Mouse (Mus musculus) heart, postnatal 0 days (tissue): ENCODE results near the gene Cbx6. TPM values are rescaled to one million over a fixed set of nuclear protein-coding genes. Genes with fewer than 3 reads are reported as not detected.

Experiments used
- ATAC-seq: fragments of 200-750 bp; cut with Nextera tagmentation; 2 replicates; pipeline ENCODE4 v1.8.0; 2017; ENCODE audit warnings: low read depth, moderate number of reproducible peaks, moderate library complexity; ENCODE audit not compliant: insufficient read depth
- DNase-seq: peaks from one replicate; pipeline ENCODE4 v3.0.0-alpha.2; 2016; ENCODE audit warnings: low spot score
- H3K27ac ChIP-seq: fragments of 300-500 bp; sonication (generic); 2 replicates; pipeline ENCODE4 v1.5.1; 2014; ENCODE audit warnings: low read depth, mild to moderate bottlenecking
- H3K27me3 ChIP-seq: fragments of 300-500 bp; sonication (generic); 2 replicates; pipeline ENCODE4 v1.6.1; 2014; ENCODE audit warnings: low read length, mixed read lengths; ENCODE audit not compliant: control insufficient read depth, insufficient read depth
- H3K36me3 ChIP-seq: fragments of 300-500 bp; sonication (generic); replicated peaks from 2 replicates; pipeline ENCODE4 v1.6.1; 2014; ENCODE audit warnings: low read length, mixed read lengths; ENCODE audit not compliant: control insufficient read depth, insufficient read depth
- H3K4me1 ChIP-seq: fragments of 300-500 bp; sonication (generic); 2 replicates; pipeline ENCODE4 v1.6.1; 2014; ENCODE audit warnings: antibody characterized with exemption; ENCODE audit not compliant: control insufficient read depth, insufficient read depth
- H3K4me2 ChIP-seq: fragments of 300-500 bp; sonication (generic); 2 replicates; pipeline ENCODE4 v1.6.1; 2014; ENCODE audit warnings: low read depth, mild to moderate bottlenecking, low read length, moderate library complexity
- H3K4me3 ChIP-seq: fragments of 300-500 bp; sonication (generic); 2 replicates; pipeline ENCODE4 v1.5.1; 2014; ENCODE audit warnings: low read depth, low read length
- H3K9ac ChIP-seq: fragments of 300-500 bp; sonication (generic); replicated peaks from 2 replicates; pipeline ENCODE4 v1.6.1; 2014; ENCODE audit warnings: low read depth, low read length, mixed read lengths
- H3K9me3 ChIP-seq: fragments of 300-500 bp; sonication (generic); replicated peaks from 2 replicates; pipeline ENCODE4 v1.6.1; 2016; ENCODE audit warnings: low read length; ENCODE audit not compliant: control insufficient read depth
- CTCF ChIP-seq: IDR thresholded peaks from 2 replicates; pipeline ENCODE4 v1.5.1; 2016; ENCODE audit warnings: antibody characterized with exemption, control low read depth, low read depth
- EP300 ChIP-seq: IDR thresholded peaks from 2 replicates; pipeline ENCODE4 v1.6.1; 2016; ENCODE audit warnings: antibody characterized with exemption, low read depth
- WGBS: fragments of 180-500 bp; shearing (Covaris S2); extraction: QIAGEN DNeasy Blood & Tissue Kit; methylation state at CpG from one replicate; pipeline ENCODE4 v1.1.7; 2014; 5-methylcytosine and 5-hydroxymethylcytosine counted together
- polyA plus RNA-seq: library from polyadenylated mRNA; unstranded; fragments of >200 nt; fragmentation: Nextera tagmentation; extraction: Ambion mirVana; gene quantifications from 2 replicates; pipeline ENCODE4 v1.2.1, GENCODE M21; 2015
- total RNA-seq: library from RNA; depleted of rRNA; stranded (reverse); fragments of >200 nt; gene quantifications from 2 replicates; pipeline ENCODE4 v1.2.3, GENCODE M21; 2014; ENCODE audit warnings: low replicate concordance

The Cbx6 gene
- total and polyA plus RNA-seq, 2 experiments from 2014 or later: 24.9 to 51.8 TPM

DNA sequence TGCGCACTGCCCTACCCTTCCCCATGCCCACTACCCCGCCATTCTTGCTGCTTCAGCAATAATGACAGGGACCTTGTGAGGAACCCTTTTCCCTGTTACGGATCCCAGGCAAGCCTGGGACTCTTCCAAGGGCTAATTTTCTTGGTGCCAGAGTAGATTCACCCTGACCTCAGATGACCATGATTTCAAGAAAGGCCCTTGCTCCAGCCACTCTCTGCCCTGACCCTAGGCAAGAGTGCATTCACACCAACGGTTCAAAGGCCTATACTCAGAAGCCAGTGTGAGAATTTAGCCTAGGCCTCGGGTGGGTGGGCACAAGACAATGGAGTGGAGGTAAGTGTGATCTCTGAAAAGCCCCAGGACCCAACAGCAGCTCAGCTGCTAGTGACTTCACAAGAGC lies 5.1 kb downstream of the Cbx6 start:
- peaks cover 12% of the 10 kb centered on the region for H3K4me1 ChIP-seq
- DNase-seq (no peak), ATAC-seq (no peak)
- H3K27me3 ChIP-seq: no peaks in the 10 kb centered on the region
- no peak overlapping the region for H3K27ac ChIP-seq
- 92% methylated on average over 5 of the region's 5 CpGs for WGBS
- no peak overlapping the region for H3K9ac ChIP-seq
- no peak for TF ChIP-seq EP300
- no peak for TF ChIP-seq CTCF
- H3K4me2 ChIP-seq: no peak overlapping the region
- H3K9me3 ChIP-seq: no peaks in the 10 kb centered on the region
- peaks cover 29% of the 10 kb centered on the region for H3K36me3 ChIP-seq
- no peak overlapping the region for H3K4me3 ChIP-seq

DNA sequence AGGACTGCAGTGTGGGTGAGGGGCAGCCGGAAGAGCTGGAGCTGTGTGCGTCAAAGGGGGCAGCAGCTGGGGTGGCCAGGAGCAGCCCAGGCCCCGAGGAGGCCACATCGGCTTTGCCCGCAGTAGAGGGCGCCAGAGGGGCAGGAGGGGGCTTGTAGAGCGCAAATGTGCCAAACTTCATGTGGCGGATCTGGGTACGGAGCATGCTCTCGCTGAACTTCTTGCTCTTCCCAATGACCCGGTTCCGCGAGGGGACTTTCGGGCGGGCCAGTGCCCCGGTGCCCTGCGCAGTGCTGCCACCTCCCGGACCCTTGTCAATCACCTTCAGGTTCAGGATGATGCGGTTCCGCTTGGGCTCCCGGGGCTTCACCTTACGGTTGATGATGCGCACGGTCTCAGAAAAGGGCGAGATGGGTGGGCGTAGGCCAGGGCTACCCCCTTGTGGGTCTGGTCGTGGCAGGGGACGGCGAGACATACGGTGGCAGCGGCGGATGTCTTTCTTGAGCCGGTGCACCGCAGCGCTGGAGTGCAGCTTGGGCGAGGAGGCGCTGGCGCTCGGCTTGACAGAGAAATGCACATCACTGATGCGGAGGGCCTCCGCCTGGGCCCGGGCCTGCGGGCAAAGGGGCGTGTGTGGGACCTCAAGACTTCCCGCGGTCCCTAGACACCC lies 6.0 kb downstream of the Cbx6 start:
- TF ChIP-seq EP300: no peak
- peak; percentile 41 for TF ChIP-seq CTCF
- no peak overlapping the region for H3K9ac ChIP-seq
- WGBS: 58% methylated on average over 44 of the region's 46 CpGs
- H3K9me3 ChIP-seq: no peaks in the 10 kb centered on the region
- no peak overlapping the region for H3K4me3 ChIP-seq
- no peak overlapping the region for H3K27ac ChIP-seq
- peaks cover 29% of the 10 kb centered on the region for H3K36me3 ChIP-seq
- H3K4me1 ChIP-seq: peaks cover 12% of the 10 kb centered on the region
- 0 out of 2 replicates have a peak overlapping the region, but pooled peaks have one; percentile 10 for H3K4me2 ChIP-seq
- ATAC-seq (no peak), DNase-seq (no peak)
- H3K27me3 ChIP-seq: no peaks in the 10 kb centered on the region

DNA sequence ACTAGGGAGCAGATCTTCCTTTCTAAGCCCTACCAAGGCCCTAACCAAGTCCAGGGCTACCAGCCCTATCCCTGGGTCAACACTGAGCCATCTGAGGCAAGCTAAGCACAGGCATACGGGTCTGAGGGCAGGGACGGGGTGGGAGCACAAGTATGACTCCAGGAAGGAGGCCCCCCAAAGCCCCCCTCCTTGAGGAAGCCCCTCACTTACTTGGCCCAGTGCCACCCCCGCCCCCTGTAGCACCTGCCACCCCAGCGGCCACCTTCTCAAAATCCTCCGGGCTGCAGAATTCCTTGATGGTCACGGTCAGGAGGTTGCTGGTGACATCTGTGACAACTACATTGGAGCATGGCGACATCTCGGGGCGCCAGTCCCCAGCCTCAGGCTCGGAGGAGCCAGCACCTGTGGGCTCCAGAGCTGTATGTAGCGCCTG lies 6.7 kb downstream of the Cbx6 start:
- TF ChIP-seq EP300: no peak
- TF ChIP-seq CTCF: no peak
- Histone ChIP-seq H3K4me3 (no peak overlapping the region), H3K27ac (no peak overlapping the region), H3K4me1 (peaks cover 8% of the 10 kb centered on the region), H3K9me3 (no peaks in the 10 kb centered on the region), H3K36me3 (peaks cover 36% of the 10 kb centered on the region), H3K27me3 (no peaks in the 10 kb centered on the region), H3K4me2 (no peak overlapping the region), H3K9ac (no peak overlapping the region)
- 94% methylated on average over 11 of the region's 11 CpGs for WGBS
- ATAC-seq (no peak), DNase-seq (no peak)

- Histone ChIP-seq H3K4me3 (no peak overlapping the region), H3K27ac (no peak overlapping the region), H3K27me3 (no peaks in the 10 kb centered on the region), H3K9me3 (no peaks in the 10 kb centered on the region), H3K4me2 (no peak overlapping the region), H3K9ac (no peak overlapping the region), H3K36me3 (peaks cover 38% of the 10 kb centered on the region), H3K4me1 (peaks cover 8% of the 10 kb centered on the region; the same call in 1 of the 2 replicates)
- DNase-seq (no peak), ATAC-seq (no peak)
- WGBS: 85% methylated on average over 14 of the region's 14 CpGs
- TF ChIP-seq EP300 (no peak), CTCF (no peak)
Measured at GRCm38 (mm10) chr15:79827061-79827777, 7.3 kb downstream of the Cbx6 start.

DNA sequence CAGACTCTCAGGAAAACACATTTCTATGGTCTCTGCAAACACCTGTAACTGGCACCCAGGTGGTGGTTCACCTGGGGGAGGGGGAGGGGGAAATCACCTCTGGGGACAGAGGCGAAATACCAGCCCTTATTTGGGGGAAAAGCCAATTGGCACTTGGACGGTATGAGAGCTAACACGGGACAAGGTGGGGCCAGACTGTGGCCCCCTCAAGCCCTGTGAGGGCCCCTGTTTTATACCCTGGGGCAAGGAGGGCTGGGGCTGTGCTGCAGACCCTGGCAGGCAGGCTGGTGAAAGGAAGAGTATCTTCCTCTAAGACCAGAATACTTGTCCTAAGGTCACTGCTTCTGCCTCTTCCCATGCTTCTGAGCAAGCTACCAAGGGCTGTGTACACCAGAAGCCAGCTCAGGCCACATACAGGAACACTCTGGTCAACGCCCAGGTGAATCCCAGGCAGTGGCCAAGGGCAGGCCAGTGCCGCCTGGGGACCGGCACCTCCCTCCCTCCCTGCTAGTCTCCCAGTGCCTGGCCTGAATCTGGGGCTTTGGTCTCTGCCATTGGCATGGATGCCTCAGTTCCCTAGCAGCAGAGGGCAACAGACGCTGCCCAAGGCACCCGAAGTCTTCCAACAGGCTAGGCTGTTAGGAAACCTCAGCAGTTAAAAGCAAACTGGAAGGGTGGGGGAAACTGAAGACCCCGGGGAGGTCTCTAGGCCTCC lies 8.1 kb downstream of the Cbx6 start:
- TF ChIP-seq CTCF (no peak), EP300 (no peak)
- no peak overlapping the region for H3K27ac ChIP-seq
- 81% methylated on average over 9 of the region's 9 CpGs for WGBS
- H3K9ac ChIP-seq: no peak overlapping the region
- DNase-seq: no peak
- no peaks in the 10 kb centered on the region for H3K27me3 ChIP-seq
- H3K4me2 ChIP-seq: no peak overlapping the region
- H3K36me3 ChIP-seq: peaks cover 35% of the 10 kb centered on the region
- no peak overlapping the region for H3K4me3 ChIP-seq
- no peaks in the 10 kb centered on the region for H3K9me3 ChIP-seq
- no peak for ATAC-seq
- H3K4me1 ChIP-seq: peaks cover 9% of the 10 kb centered on the region; the same call in 1 of the 2 replicates
